Mouse (Mus musculus) monocyte, adult 59 days (primary cell): ENCODE measurements around the gene Plcxd1. TPM values are rescaled to one million over a fixed set of nuclear protein-coding genes. Genes with fewer than 3 reads are reported as not detected.

Source experiments
- total RNA-seq, 2 experiments: library from RNA; stranded (reverse); gene quantifications; one replicate each; pipeline ENCODE4 v1.2.4; 2023

The Plcxd1 gene
- not detected for total RNA-seq

DNA sequence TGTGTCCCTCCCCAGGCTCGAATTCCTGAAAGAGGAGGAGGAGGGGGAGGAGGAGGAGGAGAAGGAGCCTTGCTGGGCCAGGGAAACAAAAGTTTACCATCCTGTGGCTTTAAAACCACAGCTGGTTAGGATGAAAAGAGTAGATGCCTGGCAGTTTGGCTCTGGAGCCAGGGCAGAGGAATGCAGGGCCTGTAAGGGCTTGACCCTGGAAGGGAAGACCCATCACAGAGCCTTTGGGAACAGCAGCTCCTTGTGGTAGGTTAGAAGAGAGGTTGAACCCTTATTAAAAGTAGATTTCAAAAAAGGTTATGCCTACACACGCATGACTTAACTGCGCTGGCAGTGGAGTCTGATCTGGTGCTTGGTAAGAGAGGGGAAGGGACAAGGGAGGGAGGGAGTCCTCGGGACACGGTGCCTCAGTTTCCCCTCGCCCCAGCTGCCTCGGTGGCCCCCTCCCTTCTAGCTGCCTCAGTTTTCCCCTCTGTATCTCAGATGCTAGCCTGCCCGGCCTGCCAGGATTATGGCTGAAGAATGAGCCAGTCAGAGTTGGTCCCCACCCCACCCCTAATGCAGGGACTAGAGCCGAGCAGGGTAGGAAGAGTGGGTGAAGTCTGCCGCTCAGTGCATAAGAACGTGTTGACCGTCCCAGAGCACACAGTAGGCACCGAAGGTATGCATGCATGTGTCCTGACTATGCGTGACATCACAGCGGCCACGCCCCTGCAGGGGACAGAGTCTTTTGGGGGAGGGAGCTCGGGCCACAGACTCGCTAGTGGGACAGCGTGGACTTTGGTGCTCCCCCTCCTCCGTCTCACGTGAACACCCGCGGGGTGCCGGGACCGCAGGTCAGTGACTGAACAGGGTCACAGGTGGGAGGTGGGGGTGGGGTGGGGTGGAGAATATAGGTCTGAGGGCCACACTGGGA is at the start of gene Plcxd1:
Gene Plcxd1, plus strand, starts transcription at position 314 of the 925 bp plus-strand sequence.

DNA sequence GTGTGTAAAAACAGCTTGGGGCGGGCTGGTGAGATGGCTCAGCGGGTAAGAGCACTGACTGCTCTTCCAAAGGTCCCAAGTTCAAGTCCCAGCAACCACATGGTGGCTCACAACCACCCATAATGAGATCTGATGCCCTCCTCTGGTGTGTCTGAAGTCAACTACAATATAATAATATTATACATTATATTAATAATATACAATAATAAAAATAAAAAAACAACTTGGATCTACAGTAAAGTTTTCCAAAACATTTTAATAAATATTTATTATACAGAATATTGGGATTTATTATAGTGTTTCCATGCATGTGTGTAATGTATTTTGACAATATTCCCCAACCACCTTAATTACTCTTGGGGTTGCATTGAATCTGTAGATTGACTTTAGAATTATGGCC is 27.4 kb upstream of the Plcxd1 start, which contains the start of gene Gm17655:
Gene Gm17655, minus strand, starts transcription at position 101 of the 400 bp plus-strand sequence.

DNA sequence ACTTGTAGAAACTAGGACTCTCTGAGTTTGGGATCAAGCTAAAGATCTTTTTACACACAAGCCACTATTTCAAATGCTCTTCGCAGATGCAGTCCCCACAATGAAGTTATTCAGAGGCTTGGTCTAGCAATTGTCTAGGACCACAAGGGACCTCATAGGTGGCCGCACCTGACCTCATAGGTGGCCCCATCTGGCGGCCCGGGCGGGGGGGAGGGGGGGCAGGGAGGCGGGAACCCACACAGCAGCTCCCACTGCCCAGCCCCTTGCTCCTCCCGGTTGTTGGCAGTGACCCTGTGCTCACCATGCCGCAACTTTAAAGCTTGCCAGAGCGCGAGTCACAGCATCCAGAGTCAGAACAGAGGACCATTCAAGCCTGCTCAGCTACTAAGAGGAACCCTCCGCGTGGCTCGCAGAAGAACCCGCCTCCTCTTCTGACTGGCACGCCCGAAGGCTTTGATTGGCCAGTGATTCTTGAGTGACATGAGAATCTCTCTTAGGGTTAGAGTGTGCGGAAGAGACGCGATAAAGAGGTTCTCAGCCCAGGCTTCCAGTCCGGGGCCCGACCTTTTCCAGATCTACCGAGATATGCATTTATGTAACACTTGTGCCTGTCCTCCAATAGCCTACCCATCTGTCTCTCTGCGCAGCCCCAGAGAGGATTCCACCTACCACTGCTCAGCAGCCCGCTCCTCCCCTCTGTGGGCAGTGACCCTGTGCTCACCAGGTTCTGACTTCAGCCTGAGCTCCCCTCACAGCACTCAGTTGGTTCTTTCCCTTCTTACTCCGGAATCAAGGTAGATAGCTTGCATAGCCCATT is 5.5 kb upstream of the Plcxd1 start, which contains the start of gene Gm35315:
Gene Gm35315, minus strand, starts transcription at position 391 of the 817 bp plus-strand sequence.

DNA sequence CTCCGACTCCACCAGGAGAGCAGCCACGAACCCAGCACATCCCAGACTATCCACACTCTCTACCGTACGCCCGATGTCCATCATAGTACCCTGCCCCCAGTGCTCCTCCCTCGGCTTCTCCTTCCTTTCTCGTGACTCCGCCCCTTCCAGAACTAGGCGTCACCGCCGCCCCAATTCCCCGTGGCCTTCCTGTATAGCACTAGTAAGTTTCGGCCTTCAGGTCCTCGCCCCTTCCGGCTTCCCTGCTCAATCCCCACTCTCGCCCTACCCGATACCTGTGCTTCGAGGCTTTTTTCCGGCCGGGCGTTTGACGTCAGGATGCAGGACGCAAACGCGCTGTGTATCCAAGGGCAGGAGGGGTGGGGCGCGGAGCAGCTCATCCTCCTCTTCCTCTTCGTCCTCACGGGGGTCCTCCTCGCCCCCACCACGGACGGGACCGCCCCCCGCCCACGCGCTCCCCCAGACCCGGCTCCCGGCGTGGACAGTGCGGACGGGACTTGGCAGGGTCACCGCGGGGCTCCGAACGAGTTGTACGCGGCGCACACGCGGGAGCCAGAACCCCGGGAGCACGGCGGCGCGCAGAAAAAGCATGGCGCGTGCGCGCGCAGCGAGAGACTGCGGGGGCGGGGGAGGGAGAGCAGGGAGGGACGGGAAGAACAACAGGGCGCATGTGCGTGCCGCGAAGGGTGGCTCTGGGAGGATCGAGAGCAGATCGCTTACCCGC is 8.0 kb downstream of the Plcxd1 start, which contains the start of gene Gtpbp6:
Gene Gtpbp6, minus strand, starts transcription at position 617 of the 724 bp plus-strand sequence.

DNA sequence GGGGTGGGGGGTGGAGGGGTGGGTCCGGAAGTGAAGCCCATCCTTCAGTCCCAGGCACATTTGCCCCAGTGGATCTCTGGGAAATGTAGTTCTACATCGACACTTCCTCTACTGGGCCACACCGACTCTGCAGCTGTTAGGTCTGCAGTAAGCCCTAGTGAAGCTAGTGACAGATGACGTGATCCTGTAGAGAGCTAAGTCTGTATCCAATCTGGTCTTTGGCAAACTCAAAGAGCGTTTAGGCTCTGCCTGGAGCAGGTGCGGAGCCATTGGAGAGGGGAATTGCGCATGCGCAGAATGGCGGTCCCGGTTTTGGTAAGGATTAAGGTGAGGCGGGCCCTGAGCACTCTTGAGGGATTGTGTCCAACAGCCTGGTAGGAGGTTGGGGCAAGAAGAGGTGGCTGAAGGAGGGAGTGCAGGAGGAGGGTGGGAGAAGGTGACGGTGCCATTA is 10.2 kb downstream of the Plcxd1 start, which contains the start of gene Zfp605:
Gene Zfp605, plus strand, starts transcription at position 102 of the 451 bp plus-strand sequence.

DNA sequence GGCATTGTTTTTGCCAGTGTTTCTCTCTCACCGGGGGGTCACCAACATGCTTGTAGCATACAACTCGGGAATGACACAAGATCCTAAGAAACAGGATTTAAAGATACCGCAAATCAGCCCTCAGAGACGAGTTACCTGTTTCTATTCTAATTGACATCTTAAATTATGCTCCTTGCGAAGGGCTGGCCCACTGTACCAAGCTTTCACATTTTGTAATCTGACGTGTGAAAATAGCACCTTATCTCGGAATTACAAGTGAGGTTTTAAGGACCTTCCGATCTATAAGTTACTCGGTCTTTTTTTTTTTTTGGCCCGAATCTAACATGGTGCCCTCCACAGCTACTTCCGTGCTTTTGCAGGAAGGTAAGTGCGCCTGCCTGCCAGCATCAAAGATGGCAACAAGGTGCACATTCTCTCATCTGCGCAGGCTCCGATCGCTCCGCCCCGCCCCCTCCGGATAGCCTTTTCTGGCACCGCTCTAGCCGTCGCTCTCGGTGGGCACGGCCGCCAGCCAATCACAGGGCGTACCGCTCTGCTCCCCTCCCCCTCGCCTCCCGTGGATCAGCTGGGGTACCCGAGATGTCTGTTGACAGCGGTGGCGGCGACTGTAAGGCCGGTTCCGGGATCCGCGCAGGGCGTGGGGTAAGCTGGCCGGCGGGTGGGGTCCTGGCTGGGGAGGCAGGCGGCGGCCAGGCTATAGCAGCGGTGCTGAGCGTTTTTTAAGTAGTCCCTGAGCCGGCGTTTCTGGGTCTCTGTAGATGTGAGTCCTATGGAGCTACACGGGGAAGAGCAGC is 35.7 kb downstream of the Plcxd1 start, which contains the start of gene Chfr:
Gene Chfr, plus strand, starts transcription at position 550 of the 794 bp plus-strand sequence.

Other genes with a start within 250 kb of the Plcxd1 start
- 1 to 10 TPM; 8.6 to 8.7 TPM for gene Gm15446, start 176.6 kb upstream of the Plcxd1 start, total RNA-seq
- gene Zfp932, start 103.4 kb upstream of the Plcxd1 start, total RNA-seq = 10 to 100 TPM; 14.3 to 15.9 TPM
- 1 to 10 TPM; 6.2 to 8.8 TPM for gene Gm17655, start 27.5 kb upstream of the Plcxd1 start, total RNA-seq
- under 1 TPM; 0.13 to 0.15 TPM for gene Gm35315, start 5.5 kb upstream of the Plcxd1 start, total RNA-seq
- 10 to 100 TPM; 74.3 to 98.1 TPM for gene Gtpbp6, start 8.2 kb downstream of the Plcxd1 start, total RNA-seq
- gene Zfp605, start 10.1 kb downstream of the Plcxd1 start, total RNA-seq = 1 to 10 TPM; 3.7 to 4.8 TPM
- gene Chfr, start 35.9 kb downstream of the Plcxd1 start, total RNA-seq = 10 to 100 TPM; 78.7 to 86.6 TPM
- gene Golga3, start 76.7 kb downstream of the Plcxd1 start, total RNA-seq = 10 to 100 TPM; 28.4 to 29.5 TPM
- 10 to 100 TPM; 81.2 to 94.6 TPM for gene Ankle2, start 131.0 kb downstream of the Plcxd1 start, total RNA-seq
- 10 to 100 TPM; 18.4 to 22.0 TPM for gene Pgam5, start 169.9 kb downstream of the Plcxd1 start, total RNA-seq
- under 1 TPM in 1 of 2 experiments, not detected in 1; 0.81 TPM for gene Pxmp2, start 186.2 kb downstream of the Plcxd1 start, total RNA-seq
- gene Pole, start 186.3 kb downstream of the Plcxd1 start, total RNA-seq = 1 to 10 TPM in 1 of 2 experiments, under 1 TPM in 1; 0.84 to 1.1 TPM
- not detected for gene P2rx2, start 243.2 kb downstream of the Plcxd1 start, total RNA-seq
- not detected for gene Lrcol1, start 244.8 kb downstream of the Plcxd1 start, total RNA-seq